Mouse (Mus musculus) right cerebral cortex, postnatal 14 days (tissue): Measurements from ENCODE around the gene Chrm1.

Experiments
- DNase-seq: peaks from one replicate; pipeline ENCODE4 v3.0.0; 2022

Gene Chrm1

DNA sequence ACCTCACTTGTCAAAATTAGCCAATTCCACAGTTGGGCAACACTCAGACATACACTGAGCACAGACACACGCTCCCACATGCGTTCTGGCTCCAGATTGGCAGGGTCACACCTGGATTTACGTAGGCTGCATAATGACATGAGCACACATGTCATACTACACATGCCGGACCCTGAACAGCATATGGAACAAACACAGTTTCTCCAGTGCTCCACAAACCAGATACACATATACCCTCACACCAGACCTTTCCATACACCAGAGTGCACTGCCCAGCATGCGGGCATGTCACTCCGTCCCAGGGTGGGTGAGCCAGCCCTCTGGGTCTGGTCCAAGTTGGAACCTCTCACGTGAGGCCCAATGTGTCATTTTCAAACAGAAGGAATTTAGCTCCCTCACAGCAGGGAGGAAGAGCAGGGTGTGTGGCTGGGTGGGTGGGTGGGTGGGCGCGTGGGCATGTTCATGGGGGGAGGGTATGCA lies at the start of gene Chrm1:
TSS of gene Chrm1 (plus strand) at position 430 of the 480 bp plus-strand sequence.
- DNase-seq: no peak

GRCm38 (mm10) chr19:8614343-8614742 lies 49.2 kb upstream of the Chrm1 start:
- DNase-seq: no peak

DNA sequence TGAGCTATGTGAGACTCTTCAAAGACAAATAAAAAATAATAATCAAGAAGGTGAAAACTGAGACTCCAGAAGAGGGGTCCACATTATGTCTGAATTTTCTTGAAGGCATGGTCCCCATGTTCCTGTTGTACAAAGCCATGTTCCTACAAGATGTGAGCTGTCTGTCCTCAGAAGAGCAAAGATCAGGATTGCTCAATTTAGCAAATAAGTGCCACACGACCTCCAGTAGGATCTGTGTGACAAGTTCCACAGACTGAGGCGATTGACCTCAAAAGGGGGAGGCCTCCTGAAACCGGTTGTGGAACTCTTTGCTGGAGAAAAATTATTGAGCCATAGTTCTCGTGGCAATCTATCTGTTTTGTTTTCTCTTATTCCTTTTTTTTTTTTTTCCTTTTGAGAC lies 47.3 kb upstream of the Chrm1 start:
- DNase-seq: no peak

DNA sequence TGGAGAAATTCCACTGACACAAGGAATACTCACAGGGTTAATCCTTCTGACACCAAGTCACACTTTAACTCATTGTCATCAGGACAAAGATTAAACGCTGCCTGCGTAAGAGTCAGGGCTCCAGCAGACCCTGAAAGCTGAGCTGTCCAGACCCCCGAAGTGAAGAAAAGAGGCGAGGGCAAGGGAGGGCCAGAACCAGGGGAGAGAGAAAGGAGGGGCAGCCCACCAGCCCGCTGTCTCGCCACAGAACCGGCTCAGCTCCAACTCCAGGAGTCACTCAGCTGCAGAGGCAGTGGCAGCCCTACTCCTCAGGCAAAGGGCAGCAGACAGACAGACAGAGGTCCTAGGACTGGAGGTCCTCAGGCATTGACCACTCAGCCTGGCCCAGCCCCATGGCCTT lies 45.7 kb upstream of the Chrm1 start, which contains the start of gene Slc22a6:
TSS of gene Slc22a6 (plus strand) at position 136 of the 400 bp plus-strand sequence.
- DNase-seq: no peak

DNA sequence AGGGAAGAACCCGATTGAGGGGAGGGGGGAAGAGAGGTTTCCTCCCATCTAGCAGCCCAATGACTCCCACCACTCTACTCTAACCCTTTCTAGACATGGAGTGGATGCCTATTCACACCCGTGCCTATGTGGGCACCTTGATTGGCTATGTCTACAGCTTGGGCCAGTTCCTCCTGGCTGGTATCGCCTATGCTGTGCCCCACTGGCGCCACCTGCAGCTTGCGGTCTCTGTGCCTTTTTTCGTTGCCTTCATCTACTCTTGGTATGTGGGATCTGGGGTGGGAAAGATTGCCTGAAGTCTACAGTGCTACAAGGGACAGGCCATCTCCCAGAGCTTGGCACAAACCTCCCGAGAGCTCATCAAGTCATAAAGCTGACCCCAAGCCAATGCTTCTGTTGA lies 42.5 kb upstream of the Chrm1 start:
- no peak for DNase-seq

- DNase-seq: no peak
Measured at GRCm38 (mm10) chr19:8630249-8630648, 33.3 kb upstream of the Chrm1 start.

DNA sequence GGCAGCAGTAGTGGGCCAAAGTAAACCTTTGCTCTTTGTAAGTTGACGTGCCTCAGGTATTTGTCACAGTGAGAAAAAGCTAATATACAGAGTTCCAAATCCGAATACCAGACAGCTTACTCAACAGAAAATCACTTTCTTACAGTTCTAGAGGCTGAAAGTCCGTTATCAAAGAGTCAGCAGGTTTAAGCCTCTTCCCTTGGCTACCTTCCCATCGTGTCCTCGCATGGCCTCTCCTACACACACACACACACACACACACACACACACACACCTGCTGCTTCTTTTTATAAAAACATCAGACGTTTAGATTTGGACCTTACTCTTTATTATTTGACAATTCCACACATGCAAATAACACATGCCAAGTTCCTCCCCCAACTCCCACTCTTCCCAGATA lies 32.8 kb upstream of the Chrm1 start:
- DNase-seq: no peak

DNA sequence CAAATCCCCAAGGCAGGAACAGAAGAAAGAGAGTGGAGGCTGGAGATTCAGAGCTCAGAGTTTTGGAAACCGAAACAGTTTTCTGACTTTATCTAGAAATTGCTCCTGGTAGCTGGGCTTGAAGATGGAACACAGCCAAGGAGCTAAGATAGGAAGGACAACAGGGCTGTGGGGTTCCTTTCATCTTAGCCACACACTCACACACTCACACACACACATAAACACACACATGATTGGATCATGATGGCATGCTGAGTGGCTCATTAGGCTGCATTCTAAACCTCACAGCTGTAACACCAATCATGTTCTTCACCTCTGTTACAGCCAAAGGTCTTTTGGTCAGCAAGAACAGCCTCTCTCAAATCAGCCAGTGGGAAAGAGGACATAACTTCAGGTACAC lies 31.6 kb upstream of the Chrm1 start:
- DNase-seq: no peak

DNA sequence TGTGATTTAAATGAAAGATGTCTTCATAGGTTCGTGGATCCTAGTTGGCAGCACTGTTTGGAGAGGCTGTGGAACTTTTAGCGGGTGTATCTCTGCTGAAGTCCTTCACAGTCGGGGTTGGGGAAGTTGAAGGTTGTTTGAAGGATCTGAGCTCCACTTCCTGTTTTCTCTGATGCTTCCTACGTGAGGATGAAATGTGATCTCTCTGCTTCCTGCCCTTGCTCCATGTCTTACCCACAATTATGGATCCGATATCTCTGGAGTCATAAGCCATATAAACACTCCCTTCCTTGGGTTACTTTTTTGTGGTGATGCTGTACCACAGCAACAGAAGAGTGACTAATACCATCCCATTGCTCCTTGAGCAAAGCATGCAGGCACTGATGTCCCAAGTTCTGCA lies 21.5 kb upstream of the Chrm1 start:
- DNase-seq: no peak

- DNase-seq: no peak
Measured at GRCm38 (mm10) chr19:8646393-8646792, 17.2 kb upstream of the Chrm1 start.

- DNase-seq: no peak
Measured at GRCm38 (mm10) chr19:8655833-8656232, 7.8 kb upstream of the Chrm1 start.

GRCm38 (mm10) chr19:8656341-8656740 lies 7.2 kb upstream of the Chrm1 start:
- DNase-seq: no peak

DNA sequence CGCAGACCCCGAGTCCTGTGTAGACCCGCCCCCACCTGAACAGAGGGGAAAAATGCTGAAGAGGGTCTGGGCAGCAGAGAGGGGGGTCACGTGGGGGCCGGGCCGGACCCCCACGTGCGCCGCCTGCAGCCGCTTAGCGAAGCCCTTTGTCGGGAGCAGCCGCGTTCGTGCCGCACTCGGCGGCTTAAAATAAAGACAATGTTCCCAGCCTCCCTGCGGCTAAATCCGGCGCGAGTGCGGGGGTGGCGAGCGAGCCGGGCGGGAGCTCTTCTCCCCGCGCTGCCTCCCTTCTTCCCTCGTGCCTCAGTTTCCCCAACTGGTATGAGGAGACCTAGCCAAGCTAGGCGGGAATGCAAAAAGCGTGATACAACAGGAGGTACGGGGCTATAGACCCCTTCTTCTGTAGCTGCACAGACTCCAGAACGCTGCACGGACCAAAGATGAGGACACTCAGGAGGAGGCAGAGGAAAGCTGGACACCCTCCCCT lies 1.7 kb upstream of the Chrm1 start:
- peak; percentile 82 for DNase-seq

- peak; percentile 88 for DNase-seq
Measured at GRCm38 (mm10) chr19:8662337-8662736, 1.3 kb upstream of the Chrm1 start.

GRCm38 (mm10) chr19:8663911-8664421 lies 377 bp downstream of the Chrm1 start:
- DNase-seq: peak; percentile 70

- no peak for DNase-seq
Measured at GRCm38 (mm10) chr19:8664859-8665258, 1.3 kb downstream of the Chrm1 start.

GRCm38 (mm10) chr19:8665746-8666145 lies 2.2 kb downstream of the Chrm1 start:
- peak; percentile 57 for DNase-seq

- DNase-seq: no peak
Measured at GRCm38 (mm10) chr19:8672859-8673258, 9.3 kb downstream of the Chrm1 start.

GRCm38 (mm10) chr19:8673336-8674063 lies 9.9 kb downstream of the Chrm1 start:
- DNase-seq: no peak

- no peak for DNase-seq
Measured at GRCm38 (mm10) chr19:8679031-8679779, 15.6 kb downstream of the Chrm1 start.

DNA sequence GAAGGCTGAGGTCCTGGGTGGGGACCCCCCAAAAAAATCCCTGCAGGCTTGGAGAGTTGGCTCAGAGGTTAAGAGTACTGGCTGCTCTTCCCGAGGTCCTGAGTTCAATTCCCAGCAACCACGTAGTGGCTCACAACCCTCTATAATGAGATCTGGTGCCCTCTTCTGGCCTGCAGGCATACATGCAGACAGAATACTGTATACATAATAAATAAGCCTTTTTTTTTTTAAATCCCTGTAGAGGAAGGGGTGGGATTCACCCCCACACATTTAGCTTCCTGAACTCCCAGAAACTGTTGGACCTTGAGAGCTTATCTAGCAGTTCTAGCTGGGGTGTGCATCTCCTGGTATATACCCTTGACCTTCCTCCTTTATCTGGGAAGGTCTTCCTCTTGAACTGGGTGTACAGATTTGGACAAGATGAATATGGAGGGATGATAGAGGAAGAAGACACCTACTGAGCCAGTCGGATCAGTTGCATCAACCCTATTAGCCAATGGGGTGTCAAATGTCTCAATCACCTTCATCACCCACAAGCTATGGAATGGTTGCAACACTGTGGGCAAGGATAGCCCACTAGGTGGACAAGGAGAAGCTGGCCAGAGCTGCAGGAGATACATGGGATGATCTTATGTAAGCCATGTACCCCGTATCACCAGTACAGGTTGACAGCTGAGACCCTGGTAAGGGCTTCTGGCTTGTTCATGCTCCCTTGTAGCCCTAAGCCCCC lies 18.2 kb downstream of the Chrm1 start:
- DNase-seq: no peak

DNA sequence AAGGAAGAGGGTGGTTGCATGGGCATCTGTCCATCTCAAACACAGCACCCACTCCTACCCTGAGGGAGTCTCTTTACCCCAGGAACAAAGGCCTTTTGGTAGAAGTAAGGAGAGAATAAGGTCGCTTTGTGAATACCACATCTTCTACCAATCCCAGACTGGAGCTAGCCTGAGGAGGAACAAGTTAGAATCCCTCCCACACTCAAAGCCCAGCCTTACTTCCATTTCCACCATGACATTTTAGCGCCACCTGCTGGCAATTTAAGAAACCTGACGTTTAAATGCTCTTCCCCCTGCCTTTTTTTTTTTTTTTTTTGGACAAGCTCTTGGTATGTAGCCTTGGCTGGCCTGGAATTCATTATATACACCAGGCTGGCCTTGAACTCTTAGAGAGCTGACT lies 19.4 kb downstream of the Chrm1 start:
- DNase-seq: peak; percentile 78

- DNase-seq: no peak
Measured at GRCm38 (mm10) chr19:8683627-8684026, 20.0 kb downstream of the Chrm1 start.
